Comparison of ENCODE assay signal across 25 mouse cellular contexts in the genomic region with DNA sequence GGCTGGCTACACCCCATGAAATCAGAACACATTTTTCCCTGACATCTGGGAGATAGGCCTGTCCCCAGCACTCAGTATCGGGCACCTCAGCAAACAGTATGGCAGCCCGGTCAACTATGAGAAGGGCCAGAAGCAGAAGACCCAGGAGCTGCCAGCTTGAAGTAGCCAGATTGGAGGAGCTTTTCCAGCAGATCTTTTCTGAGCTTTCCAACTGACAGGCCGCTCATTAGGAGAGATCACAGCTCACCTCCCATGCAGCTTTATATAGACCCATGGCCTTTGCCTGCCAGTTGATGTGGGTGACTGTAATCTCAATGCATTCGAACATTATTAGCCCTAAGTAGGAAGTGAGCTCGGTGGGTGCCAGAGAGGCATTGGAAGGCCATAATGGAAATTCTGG. TPM values are rescaled to one million over a fixed set of nuclear protein-coding genes. Genes with fewer than 3 reads are reported as not detected.
"Had no signal": no experiment of that assay in that cellular context is flagged by ENCODE, and none has a peak within 500 bp of the region (broad histone marks: within the 10 kb centered on the region; RNA-seq: fewer than 3 reads in every experiment).

No protein-coding gene starts in this region.

- DNase-seq: kidney, postnatal 10 days; kidney, postnatal 36 days; layer of hippocampus, postnatal 36 days; liver, embryonic 13.5 days; lung, adult 2 months; lung, postnatal 14 days; lung, postnatal 4 days; midbrain, embryonic 14.5 days; retina, postnatal 1 day; right cerebral cortex, postnatal 25 days; spleen, adult 18-20 months; thymus, adult 18-20 months; thymus, postnatal 36 days had no signal

- H3K36me3 ChIP-seq: liver, embryonic 13.5 days had no signal

- H3K27ac ChIP-seq: left cerebral cortex, adult 2 months; liver, embryonic 13.5 days had no signal

- H3K4me1 ChIP-seq: liver, embryonic 13.5 days had no signal

- H3K9me3 ChIP-seq: liver, embryonic 13.5 days had no signal

- H3K9ac ChIP-seq: liver, embryonic 13.5 days had no signal

- H3K27me3 ChIP-seq: liver, embryonic 13.5 days had no signal

- H3K4me3 ChIP-seq: left cerebral cortex, adult 2 months; liver, embryonic 13.5 days had no signal

- H3K4me2 ChIP-seq: liver, embryonic 13.5 days; midbrain, embryonic 11.5 days had no signal

RNA-seq across cellular contexts. Expression of a gene that starts 9.2 kb away (rescaled TPM):
- total RNA-seq: liver, adult 2 months; megakaryocyte progenitor cell, adult 5-6 weeks; megakaryocyte-erythroid progenitor cell, adult 5-6 weeks; midbrain, postnatal 0 days had no signal
- polyA plus RNA-seq: limb, embryonic 11.5 days; liver, adult 2 months; liver, embryonic 13.5 days; liver, embryonic 16.5 days; lung, embryonic 16.5 days; midbrain, embryonic 11.5 days; midbrain, embryonic 14.5 days; neural tube, embryonic 11.5 days; neural tube, embryonic 14.5 days; testis, adult 2 months had no signal
